In the genomic region with DNA sequence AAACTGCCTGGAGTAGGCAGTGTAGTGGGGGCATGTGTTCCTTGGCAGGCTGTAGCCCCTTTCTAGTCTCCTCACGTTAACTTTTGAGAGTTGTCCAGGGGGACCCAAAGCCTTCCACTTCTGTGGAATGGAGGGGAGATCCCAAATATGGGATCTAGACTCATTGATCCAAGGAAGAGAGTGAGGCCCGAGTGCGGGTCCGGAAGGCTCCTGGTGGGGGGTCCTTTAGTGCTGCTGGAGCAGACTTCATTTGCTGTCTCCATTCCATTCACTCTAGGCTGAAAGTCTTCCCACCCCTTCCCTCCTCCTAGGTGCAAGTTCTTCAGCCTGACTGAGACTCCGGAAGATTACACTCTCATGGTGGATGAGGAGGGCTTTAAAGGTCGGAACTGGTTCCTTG, we compare ENCODE assay signal across 8 mouse cellular contexts. TPM values are rescaled to one million over a fixed set of nuclear protein-coding genes. Genes with fewer than 3 reads are reported as not detected.
A peak's percentile ranks its signal among the peaks of the same experiment; 100 is the strongest.
DNase-seq lines count a peak whose midpoint lies in the region; ATAC-seq and TF ChIP-seq lines count a peak whose summit lies in the region.

No protein-coding gene starts in this region.

- in situ Hi-C loops in ES-E14 (cut with MboI; ENCODE audit: low sequenced_read_pairs in 2 of 2, unreplicated experiment in 2 of 2) = no loop called here

- 14% methylated on average over 6 of the region's 6 CpGs for WGBS in heart, embryonic 14.5 days
- 5% methylated on average over 6 of the region's 6 CpGs for WGBS in forebrain, postnatal 0 days
- WGBS in macrophage (ENCODE audit: missing documents) = 40% methylated on average over 6 of the region's 6 CpGs

- no peak for TF ChIP-seq CTCF in forebrain, postnatal 0 days (IDR thresholded peaks at IDR 0.05; ENCODE audit: low read depth)

- peak overlapping the region; percentile 49 to 51 for H3K4me3 ChIP-seq in heart, embryonic 14.5 days (ENCODE audit: control insufficient read depth in 1 of 2, insufficient read depth in 1 of 2, low read depth in 1 of 2, low read length in 2 of 2)
- H3K4me3 ChIP-seq in ES-E14 (ENCODE audit: insufficient read depth in 1 of 2, low read depth in 1 of 2, low read length in 2 of 2, poor library complexity in 1 of 2, severe bottlenecking in 1 of 2) (peak overlapping the region; percentile 71 to 95), macrophage (ENCODE audit: inconsistent target) (peak overlapping the region; percentile 8; the same call in 1 of the 2 replicates)
- peak overlapping the region; percentile 37 for H3K4me3 ChIP-seq in forebrain, postnatal 0 days (ENCODE audit: low read depth, low read length)

- H3K4me2 ChIP-seq in heart, embryonic 14.5 days (ENCODE audit: low read length) = peak overlapping the region; percentile 80
- H3K4me2 ChIP-seq in forebrain, postnatal 0 days (ENCODE audit: low read depth) = peak overlapping the region; percentile 63

- peaks cover 18% of the 10 kb centered on the region for H3K36me3 ChIP-seq in heart, embryonic 14.5 days (ENCODE audit: control insufficient read depth, insufficient read depth, low read length)
- H3K36me3 ChIP-seq in ES-E14 (ENCODE audit: control insufficient read depth, insufficient read depth, low read length, poor library complexity, severe bottlenecking) (peaks cover 17% of the 10 kb centered on the region; the same call in 1 of the 2 replicates), macrophage (ENCODE audit: inconsistent target) (peaks cover 21% of the 10 kb centered on the region; the same call in 1 of the 2 replicates)
- H3K36me3 ChIP-seq in forebrain, postnatal 0 days (ENCODE audit: insufficient read depth) = peaks cover 19% of the 10 kb centered on the region

- H3K27me3 ChIP-seq in heart, embryonic 14.5 days (ENCODE audit: control insufficient read depth, insufficient read depth, low read length) = no peaks in the 10 kb centered on the region; the same call in 1 of the 2 replicates
- no peaks in the 10 kb centered on the region; the same call in 1 of the 2 replicates for H3K27me3 ChIP-seq in forebrain, postnatal 0 days (ENCODE audit: insufficient read depth, low read length)

- no peak overlapping the region for H3K27ac ChIP-seq in heart, embryonic 14.5 days (replicated peaks in 1 of 2; ENCODE audit: control insufficient read depth in 1 of 2, insufficient read depth in 1 of 2, low read depth in 2 of 2, low read length in 2 of 2)
- H3K27ac ChIP-seq in ES-E14 (ENCODE audit: insufficient read depth, low read depth, low read length, poor library complexity, severe bottlenecking) (no peak overlapping the region), macrophage (no peak overlapping the region)
- H3K27ac ChIP-seq in forebrain, postnatal 0 days (ENCODE audit: low read depth, low read length) = no peak overlapping the region

- H3K79me2 ChIP-seq in macrophage (ENCODE audit: inconsistent target) = no peaks in the 10 kb centered on the region

- H3K9me3 ChIP-seq in heart, embryonic 14.5 days (ENCODE audit: control insufficient read depth, low read length) = no peaks in the 10 kb centered on the region
- H3K9me3 ChIP-seq in ES-E14 (ENCODE audit: control insufficient read depth, insufficient read depth, low read depth, low read length) = no peaks in the 10 kb centered on the region
- H3K9me3 ChIP-seq in forebrain, postnatal 0 days (ENCODE audit: low read length) = 0 out of 2 replicates have a peak, but pooled peaks cover 6% of the 10 kb centered on the region

- peaks cover 21 to 25% of the 10 kb centered on the region in 2 experiments for H3K4me1 ChIP-seq in heart, embryonic 14.5 days (ENCODE audit: control insufficient read depth in 2 of 2, insufficient read depth in 2 of 2, low read length in 2 of 2)
- peaks cover 2 to 31% of the 10 kb centered on the region in 2 experiments; a peak in 1 of 4 replicates for H3K4me1 ChIP-seq in ES-E14 (ENCODE audit: control insufficient read depth in 2 of 2, insufficient read depth in 2 of 2, low read length in 2 of 2, poor library complexity in 1 of 2)
- H3K4me1 ChIP-seq in forebrain, postnatal 0 days (ENCODE audit: insufficient read depth) = no peaks in the 10 kb centered on the region; the same call in 1 of the 2 replicates

- ATAC-seq in heart, embryonic 14.5 days (ENCODE audit: insufficient number of reproducible peaks, insufficient read depth, low FRiP score, low read depth) = no peak
- ATAC-seq in forebrain, postnatal 0 days = no peak

- peak overlapping the region; percentile 67 for H3K9ac ChIP-seq in heart, embryonic 14.5 days (ENCODE audit: low read length)
- peak overlapping the region; percentile 76 for H3K9ac ChIP-seq in ES-E14 (ENCODE audit: insufficient read depth, low read depth, low read length, poor library complexity, severe bottlenecking)
- H3K9ac ChIP-seq in forebrain, postnatal 0 days = peak overlapping the region; percentile 14; the same call in 1 of the 2 replicates

- DNase-seq in heart, adult 9 months (ENCODE audit: low spot score in 2 of 2) = no peak
- no peak for DNase-seq in ES-E14 (ENCODE audit: low read depth, low spot score)
- DNase-seq in forebrain, postnatal 0 days = no peak
- no peak for DNase-seq in spleen, adult 18-20 months
- DNase-seq in layer of hippocampus, adult 11-12 months (ENCODE audit: low spot score) = no peak
- DNase-seq in cerebellum, postnatal 25 days = no peak

TF ChIP-seq in ES-E14, 5 proteins besides CTCF, POLR2A, EP300 and RAD21:
- TF ChIP-seq MAFK (IDR thresholded peaks at IDR 0.05; ENCODE audit: insufficient read depth, low read depth, low read length) = no peak
- TF ChIP-seq ZNF384 (IDR thresholded peaks at IDR 0.05; ENCODE audit: low read depth, low read length) = no peak
- no peak for TF ChIP-seq ZC3H11A (IDR thresholded peaks at IDR 0.05; ENCODE audit: borderline replicate concordance, low read depth, low read length)
- no peak for TF ChIP-seq HCFC1 (IDR thresholded peaks at IDR 0.05; ENCODE audit: borderline replicate concordance, insufficient read depth, low read length)
- TF ChIP-seq CHD2 (IDR thresholded peaks at IDR 0.05; ENCODE audit: low read depth, low read length) = no peak

RNA-seq across cellular contexts. Expression of gene Castor1, which starts 0.6 kb away (rescaled TPM):
- polyA plus RNA-seq in heart, embryonic 14.5 days (2014; fragmentation: Nextera tagmentation; extraction: Ambion mirVana) = 5.7 and 5.9 TPM in 2 replicates
- 45.5 and 72.0 TPM in 2 replicates for total RNA-seq in ES-E14 (2012; rRNA removed)
- total RNA-seq in forebrain, postnatal 0 days (2014; rRNA removed) = 5.0 and 6.9 TPM in 2 replicates
- polyA plus RNA-seq in forebrain, postnatal 0 days (2015; fragmentation: Nextera tagmentation; extraction: Ambion mirVana) = 4.2 and 4.9 TPM in 2 replicates
- total RNA-seq in macrophage (2018; cell fraction: chromatin; rRNA removed) = 1 to 10 TPM in 12 of 26 experiments, under 1 TPM in 7, not detected in 7; 0.44 to 4.1 (median 1.3) TPM
- 1 to 10 TPM; 1.1 to 5.2 (median 2.6) TPM for total RNA-seq in macrophage (2018; cell fraction: cytosol; rRNA removed)
- total RNA-seq in macrophage (2018; cell fraction: nucleus; rRNA removed) = 1 to 10 TPM in 16 of 26 experiments, under 1 TPM in 7, not detected in 3; 0.30 to 3.1 (median 1.4) TPM
- polyA plus RNA-seq in macrophage (2018) = 2.2 to 3.4 TPM (median 2.2 TPM) in 3 replicates

RNA-seq across cellular contexts. Expression of gene Osm, which starts 17.6 kb away (rescaled TPM):
- not detected in 2 replicates for polyA plus RNA-seq in heart, embryonic 14.5 days (2014; fragmentation: Nextera tagmentation; extraction: Ambion mirVana)
- total RNA-seq in ES-E14 (2012; rRNA removed) = 0.98 and 1.8 TPM in 2 replicates
- total RNA-seq in forebrain, postnatal 0 days (2014; rRNA removed) = 0.05 TPM in 1 of 2 replicates, not detected in the other
- 0.13 and 0.14 TPM in 2 replicates for polyA plus RNA-seq in forebrain, postnatal 0 days (2015; fragmentation: Nextera tagmentation; extraction: Ambion mirVana)
- total RNA-seq in macrophage (2018; cell fraction: chromatin; rRNA removed) = 100 to 1,000 TPM in 1 of 26 experiments, 10 to 100 TPM in 21, 1 to 10 TPM in 4; 5.0 to 109 (median 19.2) TPM
- total RNA-seq in macrophage (2018; cell fraction: cytosol; rRNA removed) = 100 to 1,000 TPM in 7 of 26 experiments, 10 to 100 TPM in 16, 1 to 10 TPM in 3; 6.2 to 178 (median 25.6) TPM
- total RNA-seq in macrophage (2018; cell fraction: nucleus; rRNA removed) = 100 to 1,000 TPM in 8 of 26 experiments, 10 to 100 TPM in 18; 12.8 to 152 (median 30.9) TPM
- polyA plus RNA-seq in macrophage (2018) = 9.4 to 10.8 TPM (median 9.9 TPM) in 3 replicates

RNA-seq across cellular contexts. Expression of gene Tbc1d10a, which starts 32.0 kb away (rescaled TPM):
- polyA plus RNA-seq in heart, embryonic 14.5 days (2014; fragmentation: Nextera tagmentation; extraction: Ambion mirVana) = 10.0 and 10.3 TPM in 2 replicates
- total RNA-seq in ES-E14 (2012; rRNA removed) = 40.9 and 45.7 TPM in 2 replicates
- total RNA-seq in forebrain, postnatal 0 days (2014; rRNA removed) = 41.9 and 42.0 TPM in 2 replicates
- 33.1 and 37.6 TPM in 2 replicates for polyA plus RNA-seq in forebrain, postnatal 0 days (2015; fragmentation: Nextera tagmentation; extraction: Ambion mirVana)
- total RNA-seq in macrophage (2018; cell fraction: chromatin; rRNA removed) = 10 to 100 TPM; 20.1 to 91.9 (median 38.6) TPM
- 10 to 100 TPM in 25 of 26 experiments, 1 to 10 TPM in 1; 9.3 to 29.4 (median 18.4) TPM for total RNA-seq in macrophage (2018; cell fraction: cytosol; rRNA removed)
- 10 to 100 TPM; 14.5 to 65.4 (median 28.4) TPM for total RNA-seq in macrophage (2018; cell fraction: nucleus; rRNA removed)
- 9.4 to 23.8 TPM (median 16.5 TPM) in 3 replicates for polyA plus RNA-seq in macrophage (2018)

RNA-seq across cellular contexts. Expression of gene Lif, which starts 38.7 kb away (rescaled TPM):
- polyA plus RNA-seq in heart, embryonic 14.5 days (2014; fragmentation: Nextera tagmentation; extraction: Ambion mirVana) = 0.24 TPM in 1 of 2 replicates, not detected in the other
- 6.6 and 7.9 TPM in 2 replicates for total RNA-seq in ES-E14 (2012; rRNA removed)
- total RNA-seq in forebrain, postnatal 0 days (2014; rRNA removed) = 0.08 and 0.43 TPM in 2 replicates
- polyA plus RNA-seq in forebrain, postnatal 0 days (2015; fragmentation: Nextera tagmentation; extraction: Ambion mirVana) = 0.05 and 0.22 TPM in 2 replicates
- total RNA-seq in macrophage (2018; cell fraction: chromatin; rRNA removed) = 10 to 100 TPM in 5 of 26 experiments, 1 to 10 TPM in 4, under 1 TPM in 8, not detected in 9; 0.13 to 94.1 (median 1.3) TPM
- 10 to 100 TPM in 3 of 26 experiments, 1 to 10 TPM in 2, under 1 TPM in 17, not detected in 4; 0.03 to 32.8 (median 0.21) TPM for total RNA-seq in macrophage (2018; cell fraction: cytosol; rRNA removed)
- 100 to 1,000 TPM in 1 of 26 experiments, 10 to 100 TPM in 3, 1 to 10 TPM in 7, under 1 TPM in 10, not detected in 5; 0.17 to 116 (median 1.0) TPM for total RNA-seq in macrophage (2018; cell fraction: nucleus; rRNA removed)
- 0.06 to 0.14 TPM in 2 of 3 replicates, not detected in the other for polyA plus RNA-seq in macrophage (2018)

RNA-seq across cellular contexts. Expression of gene Sf3a1, which starts 58.5 kb away (rescaled TPM):
- 31.6 and 34.3 TPM in 2 replicates for polyA plus RNA-seq in heart, embryonic 14.5 days (2014; fragmentation: Nextera tagmentation; extraction: Ambion mirVana)
- 49.1 and 57.4 TPM in 2 replicates for total RNA-seq in ES-E14 (2012; rRNA removed)
- total RNA-seq in forebrain, postnatal 0 days (2014; rRNA removed) = 46.7 and 54.4 TPM in 2 replicates
- 30.6 and 34.6 TPM in 2 replicates for polyA plus RNA-seq in forebrain, postnatal 0 days (2015; fragmentation: Nextera tagmentation; extraction: Ambion mirVana)
- 10 to 100 TPM in 25 of 26 experiments, 1 to 10 TPM in 1; 8.0 to 47.6 (median 27.0) TPM for total RNA-seq in macrophage (2018; cell fraction: chromatin; rRNA removed)
- total RNA-seq in macrophage (2018; cell fraction: cytosol; rRNA removed) = 10 to 100 TPM; 17.8 to 30.3 (median 26.7) TPM
- total RNA-seq in macrophage (2018; cell fraction: nucleus; rRNA removed) = 10 to 100 TPM; 10.2 to 39.1 (median 18.5) TPM
- polyA plus RNA-seq in macrophage (2018) = 22.6 to 31.7 TPM (median 29.8 TPM) in 3 replicates

Comparison
In these comparisons a context has a peak if more than half of its experiments do, and no peak if none do; other contexts are left out.
1. H3K4me3 ChIP-seq: peak in every context shown above with its lines; median percentile 83 in ES-E14; 50 in heart, embryonic 14.5 days; 37 in forebrain, postnatal 0 days; 8 in macrophage.
2. H3K9ac ChIP-seq: peak in every context shown above with its lines; median percentile 76 in ES-E14; 67 in heart, embryonic 14.5 days; 14 in forebrain, postnatal 0 days.